Mouse (Mus musculus) hindbrain, postnatal 0 days (tissue): ENCODE results near the gene Tnfaip1. TPM values are rescaled to one million over a fixed set of nuclear protein-coding genes. Genes with fewer than 3 reads are reported as not detected.
"Not testable (repeated sequence)": the region's sequence is repeated elsewhere in the genome, so short reads cannot be mapped to it uniquely, and the experiment has no call there.

ENCODE experiments used
- ATAC-seq: fragments of 200-750 bp; cut with Nextera tagmentation; 2 replicates; pipeline ENCODE4 v1.8.0; 2017; ENCODE audit warnings: mild to moderate bottlenecking, moderate TSS enrichment, moderate library complexity
- DNase-seq: peaks from one replicate; pipeline ENCODE4 v3.0.0-alpha.2; 2015; ENCODE audit warnings: low spot score
- H3K27ac ChIP-seq: fragments of 300-500 bp; sonication (generic); 2 replicates; pipeline ENCODE4 v1.5.1; 2014; ENCODE audit warnings: mild to moderate bottlenecking
- H3K27me3 ChIP-seq: fragments of 300-500 bp; sonication (generic); 2 replicates; pipeline ENCODE4 v1.6.1; 2014; ENCODE audit warnings: low read length, mixed read lengths; ENCODE audit not compliant: insufficient read depth
- H3K36me3 ChIP-seq: fragments of 300-500 bp; sonication (generic); 2 replicates; pipeline ENCODE4 v1.6.1; 2014; ENCODE audit warnings: low read length, mixed read lengths; ENCODE audit not compliant: insufficient read depth
- H3K4me1 ChIP-seq: fragments of 300-500 bp; sonication (generic); 2 replicates; pipeline ENCODE4 v1.6.1; 2014; ENCODE audit warnings: antibody characterized with exemption, low read length, mixed read lengths; ENCODE audit not compliant: insufficient read depth
- H3K4me2 ChIP-seq: fragments of 300-500 bp; sonication (generic); 2 replicates; pipeline ENCODE4 v1.6.1; 2014; ENCODE audit warnings: low read depth, mild to moderate bottlenecking, low read length, moderate library complexity, mixed read lengths
- H3K4me3 ChIP-seq: fragments of 300-500 bp; sonication (generic); 2 replicates; pipeline ENCODE4 v1.5.1; 2014; ENCODE audit warnings: low read length
- H3K9ac ChIP-seq: fragments of 300-500 bp; sonication (generic); replicated peaks from 2 replicates; pipeline ENCODE4 v1.6.1; 2014; ENCODE audit warnings: mild to moderate bottlenecking, low read length, moderate library complexity, mixed read lengths
- H3K9me3 ChIP-seq: fragments of 300-500 bp; sonication (generic); 2 replicates; pipeline ENCODE4 v1.6.1; 2016; ENCODE audit warnings: low read length, mixed read lengths
- CTCF ChIP-seq: IDR thresholded peaks from 2 replicates; pipeline ENCODE4 v1.5.1; 2016; ENCODE audit warnings: antibody characterized with exemption, control low read depth, low read depth
- WGBS: fragments of 180-500 bp; shearing (Covaris S2); extraction: QIAGEN DNeasy Blood & Tissue Kit; methylation state at CpG from one replicate; pipeline ENCODE4 v1.1.7; 2014; 5-methylcytosine and 5-hydroxymethylcytosine counted together
- polyA plus RNA-seq: library from polyadenylated mRNA; unstranded; fragments of >200 nt; fragmentation: Nextera tagmentation; extraction: Ambion mirVana; gene quantifications from 2 replicates; pipeline ENCODE4 v1.2.1, GENCODE M21; 2015
- total RNA-seq: library from RNA; depleted of rRNA; stranded (reverse); fragments of >200 nt; gene quantifications from 2 replicates; pipeline ENCODE4 v1.2.3, GENCODE M21; 2014; rRNA removed

Tnfaip1 gene
- total RNA-seq (36.6 and 46.2 TPM in 2 replicates), polyA plus RNA-seq (56.1 and 56.2 TPM in 2 replicates)

GRCm38 (mm10) chr11:78536080-78536689 lies at the start of gene Tnfaip1, which contains the start of gene Ift20:
Tnfaip1 (minus strand) TSS chr11:78536332.
Ift20 (plus strand) TSS chr11:78536361.
- Histone ChIP-seq H3K36me3 (peaks cover 13% of the 10 kb centered on the region; the same call in 1 of the 2 replicates), H3K4me2 (peak within 1 kb of the TSS; percentile 88), H3K27me3 (no peaks in the 10 kb centered on the region), H3K4me3 (peak within 1 kb of the TSS; percentile 81), H3K27ac (peak within 1 kb of the TSS; percentile 91), H3K9ac (peak within 1 kb of the TSS; percentile 75), H3K9me3 (no peaks in the 10 kb centered on the region), H3K4me1 (peaks cover 21% of the 10 kb centered on the region; the same call in 1 of the 2 replicates)
- ATAC-seq (peak; percentile 98), DNase-seq (peak; percentile 99)
- peak; percentile 31 for TF ChIP-seq CTCF
- under 1% methylated on average over 52 of the region's 52 CpGs for WGBS

DNA sequence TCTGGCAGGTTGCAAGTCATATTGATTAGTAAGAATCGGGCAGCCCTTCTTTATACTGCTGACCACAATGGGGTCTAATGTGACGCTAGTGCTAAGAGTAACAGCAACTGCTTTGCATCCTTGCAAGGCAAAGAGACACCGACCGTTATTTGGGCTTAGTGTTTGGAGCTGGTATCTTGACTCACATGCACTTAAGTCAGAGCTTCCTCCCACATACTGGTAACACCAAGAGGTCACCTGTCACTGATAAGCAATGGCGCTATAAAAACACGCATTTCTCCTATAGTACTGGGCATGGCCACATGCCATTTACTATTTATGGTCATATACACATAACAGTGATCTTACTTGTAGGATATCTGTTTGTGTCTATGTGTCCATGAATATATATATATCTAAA lies 46.7 kb upstream of the Tnfaip1 start:
- no peak overlapping the region for H3K4me2 ChIP-seq
- H3K27me3 ChIP-seq = no peaks in the 10 kb centered on the region
- no peaks in the 10 kb centered on the region for H3K4me1 ChIP-seq
- H3K27ac ChIP-seq = no peak overlapping the region
- H3K9me3 ChIP-seq = no peaks in the 10 kb centered on the region
- DNase-seq = no peak
- whole genome bisulfite sequencing = 93% methylated on average over 6 of the region's 6 CpGs
- H3K9ac ChIP-seq = no peak overlapping the region
- ATAC-seq = no peak
- H3K36me3 ChIP-seq = peaks cover 23% of the 10 kb centered on the region
- H3K4me3 ChIP-seq = no peak overlapping the region
- TF ChIP-seq CTCF = no peak

- DNase-seq (no peak), ATAC-seq (no peak)
- H3K4me1 ChIP-seq = no peaks in the 10 kb centered on the region
- H3K27ac ChIP-seq = no peak overlapping the region
- WGBS = 85% methylated on average over 2 of the region's 2 CpGs
- no peak overlapping the region for H3K4me3 ChIP-seq
- no peak for TF ChIP-seq CTCF
- H3K9ac ChIP-seq = no peak overlapping the region
- no peaks in the 10 kb centered on the region for H3K9me3 ChIP-seq
- H3K27me3 ChIP-seq = no peaks in the 10 kb centered on the region
- H3K4me2 ChIP-seq = no peak overlapping the region
- H3K36me3 ChIP-seq = peaks cover 25% of the 10 kb centered on the region
Observed at GRCm38 (mm10) chr11:78574975-78575374, 38.8 kb upstream of the Tnfaip1 start.

DNA sequence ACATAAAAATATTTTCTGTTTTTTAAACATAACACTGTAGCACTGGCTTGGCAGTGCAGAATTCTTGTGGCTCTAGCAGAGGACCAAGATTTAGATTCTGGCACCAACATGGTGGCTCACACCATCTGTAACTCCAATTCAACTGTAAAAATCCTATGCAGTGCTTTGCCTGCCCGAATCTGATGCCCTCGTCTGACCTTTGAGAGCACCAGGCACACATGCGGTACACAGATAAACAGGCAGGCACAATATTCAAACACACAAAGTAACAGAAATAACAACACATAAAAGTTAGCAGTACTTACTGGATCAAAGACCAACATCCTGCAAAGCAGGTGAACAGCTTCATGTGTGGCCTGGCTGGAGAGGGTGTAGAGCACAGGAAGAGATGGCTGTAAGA lies 38.4 kb upstream of the Tnfaip1 start:
- Histone ChIP-seq H3K27me3 (no peaks in the 10 kb centered on the region), H3K4me1 (no peaks in the 10 kb centered on the region), H3K27ac (no peak overlapping the region), H3K9ac (no peak overlapping the region), H3K9me3 (no peaks in the 10 kb centered on the region), H3K4me2 (no peak overlapping the region), H3K36me3 (peaks cover 25% of the 10 kb centered on the region), H3K4me3 (no peak overlapping the region)
- no peak for DNase-seq
- no peak for TF ChIP-seq CTCF
- ATAC-seq = no peak
- WGBS = 89% methylated on average over 3 of the region's 3 CpGs

DNA sequence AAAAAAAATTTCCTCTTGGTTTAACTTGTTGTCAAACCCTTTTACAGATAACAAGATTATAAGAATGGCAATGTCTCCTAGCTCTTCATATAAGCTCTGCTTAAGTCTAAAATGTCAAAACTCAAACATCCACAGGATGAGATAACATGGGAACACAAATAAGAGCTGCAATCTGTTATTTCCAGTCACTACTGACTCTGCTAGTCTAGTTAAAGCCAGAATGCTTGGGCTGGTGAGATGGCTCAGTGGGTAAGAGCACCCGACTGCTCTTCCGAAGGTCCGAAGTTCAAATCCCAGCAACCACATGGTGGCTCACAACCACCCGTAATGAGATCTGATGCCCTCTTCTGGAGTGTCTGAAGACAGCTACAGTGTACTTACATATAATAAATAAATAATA lies 37.9 kb upstream of the Tnfaip1 start:
- not testable (repeated sequence) for DNase-seq, H3K27me3 ChIP-seq, H3K4me3 ChIP-seq, ATAC-seq, H3K9ac ChIP-seq, H3K4me1 ChIP-seq, H3K27ac ChIP-seq, H3K4me2 ChIP-seq, H3K9me3 ChIP-seq
- 98% methylated on average over 3 of the region's 4 CpGs for WGBS
- peaks cover 28% of the 10 kb centered on the region for H3K36me3 ChIP-seq

DNA sequence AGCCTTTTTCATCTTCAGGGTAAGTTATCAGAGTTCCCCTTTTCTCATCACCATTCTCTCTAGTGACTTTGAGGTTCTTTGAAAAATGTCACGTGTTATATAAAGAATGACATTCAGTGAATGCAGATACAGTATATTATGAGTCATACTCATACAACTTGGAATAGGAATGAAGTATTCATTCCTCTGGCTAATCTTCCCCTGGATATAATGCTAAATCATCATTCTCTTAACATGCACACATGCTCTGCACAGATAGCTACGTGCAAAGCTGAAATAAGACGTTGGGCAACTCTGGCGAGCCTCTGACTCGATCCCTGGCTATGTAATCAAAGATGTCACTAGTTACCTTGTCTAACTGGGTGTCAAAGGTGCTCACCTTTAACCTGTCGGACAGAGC lies 35.7 kb upstream of the Tnfaip1 start:
- Histone ChIP-seq H3K27me3 (no peaks in the 10 kb centered on the region), H3K4me2 (no peak overlapping the region), H3K9me3 (no peaks in the 10 kb centered on the region), H3K9ac (no peak overlapping the region), H3K36me3 (peaks cover 26% of the 10 kb centered on the region), H3K27ac (no peak overlapping the region), H3K4me3 (no peak overlapping the region), H3K4me1 (no peaks in the 10 kb centered on the region)
- no peak for TF ChIP-seq CTCF
- DNase-seq (no peak), ATAC-seq (no peak)
- WGBS = 94% methylated on average over 6 of the region's 6 CpGs

DNA sequence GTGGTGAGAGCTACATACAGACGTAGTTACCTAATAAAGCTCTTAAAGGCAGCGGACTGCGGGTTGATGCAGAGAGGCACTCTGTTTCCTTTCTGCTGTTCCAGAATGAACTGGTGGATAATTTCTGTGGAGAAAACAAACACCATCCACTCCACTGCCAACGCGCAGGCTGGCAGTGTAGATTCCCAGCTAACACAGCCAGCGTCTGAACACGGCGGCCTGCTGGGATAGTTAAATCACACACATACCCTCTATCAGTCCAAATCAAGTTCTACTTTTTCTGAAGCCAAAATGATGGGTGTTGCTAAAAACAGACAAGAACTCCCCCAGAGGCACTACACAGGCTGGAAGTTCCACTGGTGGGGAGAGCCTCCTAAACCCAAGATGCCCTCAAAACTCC lies 35.3 kb upstream of the Tnfaip1 start:
- Histone ChIP-seq H3K9me3 (no peaks in the 10 kb centered on the region), H3K27me3 (no peaks in the 10 kb centered on the region), H3K4me2 (no peak overlapping the region), H3K4me3 (no peak overlapping the region), H3K36me3 (peaks cover 26% of the 10 kb centered on the region), H3K27ac (no peak overlapping the region), H3K4me1 (no peaks in the 10 kb centered on the region), H3K9ac (no peak overlapping the region)
- ATAC-seq (no peak), DNase-seq (no peak)
- no peak for TF ChIP-seq CTCF
- WGBS = 89% methylated on average over 8 of the region's 8 CpGs
